Mouse (Mus musculus) embryonic facial prominence, embryonic 13.5 days (tissue): ENCODE data around the gene Gpr62. TPM values are rescaled to one million over a fixed set of nuclear protein-coding genes. Genes with fewer than 3 reads are reported as not detected.

ENCODE experiments used
- ATAC-seq: fragments of 200-750 bp; cut with Nextera tagmentation; 2 replicates; pipeline ENCODE4 v1.8.0; 2017; ENCODE audit warnings: low read depth; ENCODE audit not compliant: insufficient number of reproducible peaks, insufficient read depth, low FRiP score, low TSS enrichment
- H3K27ac ChIP-seq: fragments of 300-500 bp; sonication (generic); 2 replicates; pipeline ENCODE4 v1.5.1; 2015; ENCODE audit warnings: moderate library complexity, mild to moderate bottlenecking, inconsistent platforms
- H3K27me3 ChIP-seq: fragments of 300-500 bp; sonication (generic); 2 replicates; pipeline ENCODE4 v1.6.1; 2015; ENCODE audit warnings: mild to moderate bottlenecking, inconsistent platforms
- H3K36me3 ChIP-seq: fragments of 300-500 bp; sonication (generic); 2 replicates; pipeline ENCODE4 v1.6.1; 2015; ENCODE audit warnings: mild to moderate bottlenecking, inconsistent platforms
- H3K4me1 ChIP-seq: fragments of 300-500 bp; sonication (generic); 2 replicates; pipeline ENCODE4 v1.6.1; 2015; ENCODE audit warnings: inconsistent platforms
- H3K4me2 ChIP-seq: fragments of 300-500 bp; sonication (generic); 2 replicates; pipeline ENCODE4 v1.6.1; 2015; ENCODE audit warnings: moderate library complexity, mild to moderate bottlenecking, inconsistent platforms
- H3K4me3 ChIP-seq: fragments of 300-500 bp; sonication (generic); 2 replicates; pipeline ENCODE4 v1.5.1; 2015; ENCODE audit warnings: mild to moderate bottlenecking, inconsistent platforms
- H3K9ac ChIP-seq: fragments of 300-500 bp; sonication (generic); 2 replicates; pipeline ENCODE4 v1.6.1; 2015; ENCODE audit warnings: mild to moderate bottlenecking, inconsistent platforms
- H3K9me3 ChIP-seq: fragments of 300-500 bp; sonication (generic); 2 replicates; pipeline ENCODE4 v1.6.1; 2016; ENCODE audit warnings: inconsistent platforms
- whole genome bisulfite sequencing: fragments of 180-500 bp; shearing (Covaris S2); methylation state at CpG from one replicate; pipeline ENCODE4 v1.1.7; 2015; ENCODE audit warnings: mixed read lengths; 5-methylcytosine and 5-hydroxymethylcytosine counted together
- polyA plus RNA-seq: library from polyadenylated mRNA; unstranded; fragments of >200 nt; fragmentation: Nextera tagmentation; extraction: Ambion mirVana; gene quantifications from 2 replicates; pipeline ENCODE4 v1.2.1, GENCODE M21; 2015

Gene Gpr62
- polyA plus RNA-seq, 1 experiment from 2014 or later, result 0.53 TPM

- peak; percentile 22 for ATAC-seq
- peak overlapping the region; percentile 69 for H3K4me3 ChIP-seq
Observed at GRCm38 (mm10) chr9:106454071-106454761, 11.5 kb downstream of the Gpr62 start.

GRCm38 (mm10) chr9:106453271-106454070, 12.3 kb downstream of the Gpr62 start, which contains the start of gene Pcbp4:
Pcbp4 (plus strand) TSS chr9:106453291.
- H3K27me3 ChIP-seq, result no peaks in the 10 kb centered on the region
- H3K9me3 ChIP-seq, result no peaks in the 10 kb centered on the region
- H3K36me3 ChIP-seq, result peaks cover 11% of the 10 kb centered on the region; the same call in 1 of the 2 replicates
- H3K9ac ChIP-seq, result peak within 1 kb of the TSS; percentile 85
- peak; percentile 45 for ATAC-seq
- H3K4me2 ChIP-seq, result peak within 1 kb of the TSS; percentile 97
- WGBS, result under 1% methylated on average over 39 of the region's 74 CpGs
- peaks cover 91% of the 10 kb centered on the region for H3K4me1 ChIP-seq
- H3K27ac ChIP-seq, result peak within 1 kb of the TSS; percentile 92
- peak within 1 kb of the TSS; percentile 69 for H3K4me3 ChIP-seq

More at GRCm38 (mm10) chr9:106454071-106454761, 11.5 kb downstream of the Gpr62 start:
- H3K27me3 ChIP-seq, result no peaks in the 10 kb centered on the region
- peaks cover 11% of the 10 kb centered on the region; the same call in 1 of the 2 replicates for H3K36me3 ChIP-seq
- peak overlapping the region; percentile 97 for H3K4me2 ChIP-seq
- peak overlapping the region; percentile 85 for H3K9ac ChIP-seq
- 0% methylated on average over 13 of the region's 20 CpGs for WGBS
- peak overlapping the region; percentile 92 for H3K27ac ChIP-seq
- H3K4me1 ChIP-seq, result peaks cover 90% of the 10 kb centered on the region
- H3K9me3 ChIP-seq, result no peaks in the 10 kb centered on the region

GRCm38 (mm10) chr9:106452821-106453220, 12.9 kb downstream of the Gpr62 start:
- Histone ChIP-seq H3K4me3 (peak overlapping the region; percentile 69), H3K27ac (no peak overlapping the region; the same call in 1 of the 2 replicates), H3K27me3 (no peaks in the 10 kb centered on the region), H3K9me3 (no peaks in the 10 kb centered on the region), H3K36me3 (0 out of 2 replicates have a peak, but pooled peaks cover 5% of the 10 kb centered on the region), H3K4me1 (peaks cover 91% of the 10 kb centered on the region), H3K4me2 (peak overlapping the region; percentile 97), H3K9ac (peak overlapping the region; percentile 85; the same call in 1 of the 2 replicates)
- ATAC-seq, result no peak
- 0% methylated on average over 7 of the region's 7 CpGs for WGBS

- Histone ChIP-seq H3K27ac (peak overlapping the region; percentile 44; the same call in 1 of the 2 replicates), H3K27me3 (no peaks in the 10 kb centered on the region), H3K4me3 (peak overlapping the region; percentile 69; the same call in 1 of the 2 replicates), H3K9me3 (no peaks in the 10 kb centered on the region), H3K4me1 (peaks cover 89% of the 10 kb centered on the region), H3K4me2 (peak overlapping the region; percentile 97), H3K9ac (no peak overlapping the region), H3K36me3 (0 out of 2 replicates have a peak, but pooled peaks cover 5% of the 10 kb centered on the region)
- WGBS, result 28% methylated on average over 6 of the region's 6 CpGs
- no peak for ATAC-seq
Observed at GRCm38 (mm10) chr9:106452351-106452750, 13.4 kb downstream of the Gpr62 start.

- no peaks in the 10 kb centered on the region for H3K27me3 ChIP-seq
- peak overlapping the region; percentile 97; the same call in 1 of the 2 replicates for H3K4me2 ChIP-seq
- no peak overlapping the region for H3K4me3 ChIP-seq
- H3K4me1 ChIP-seq, result peaks cover 86% of the 10 kb centered on the region
- no peaks in the 10 kb centered on the region for H3K9me3 ChIP-seq
- 0 out of 2 replicates have a peak, but pooled peaks cover 5% of the 10 kb centered on the region for H3K36me3 ChIP-seq
- 0 out of 2 replicates have a peak overlapping the region, but pooled peaks have one; percentile 11 for H3K9ac ChIP-seq
- peak overlapping the region; percentile 44; the same call in 1 of the 2 replicates for H3K27ac ChIP-seq
- WGBS, result 44% methylated on average over 2 of the region's 2 CpGs
- ATAC-seq, result no peak
Observed at GRCm38 (mm10) chr9:106451899-106452298, 13.8 kb downstream of the Gpr62 start.

- H3K4me1 ChIP-seq, result peaks cover 86% of the 10 kb centered on the region
- 0 out of 2 replicates have a peak, but pooled peaks cover 5% of the 10 kb centered on the region for H3K36me3 ChIP-seq
- peak overlapping the region; percentile 68 for H3K27ac ChIP-seq
- H3K4me3 ChIP-seq, result no peak overlapping the region
- H3K27me3 ChIP-seq, result no peaks in the 10 kb centered on the region
- no peak for ATAC-seq
- 76% methylated on average over 11 of the region's 11 CpGs for WGBS
- H3K9me3 ChIP-seq, result no peaks in the 10 kb centered on the region
- H3K9ac ChIP-seq, result 0 out of 2 replicates have a peak overlapping the region, but pooled peaks have one; percentile 1
- peak overlapping the region; percentile 44; the same call in 1 of the 2 replicates for H3K4me2 ChIP-seq
Observed at GRCm38 (mm10) chr9:106451298-106451697, 14.4 kb downstream of the Gpr62 start.

- Histone ChIP-seq H3K36me3 (0 out of 2 replicates have a peak, but pooled peaks cover 5% of the 10 kb centered on the region), H3K9ac (no peak overlapping the region), H3K27me3 (no peaks in the 10 kb centered on the region), H3K4me1 (peaks cover 86% of the 10 kb centered on the region), H3K4me3 (peak overlapping the region; percentile 6; the same call in 1 of the 2 replicates), H3K9me3 (no peaks in the 10 kb centered on the region), H3K27ac (peak overlapping the region; percentile 68), H3K4me2 (peak overlapping the region; percentile 44)
- no peak for ATAC-seq
- 7% methylated on average over 9 of the region's 9 CpGs for WGBS
Observed at GRCm38 (mm10) chr9:106450661-106451060, 15.1 kb downstream of the Gpr62 start.

GRCm38 (mm10) chr9:106449947-106450346, 15.8 kb downstream of the Gpr62 start:
- peaks cover 83% of the 10 kb centered on the region for H3K4me1 ChIP-seq
- H3K9me3 ChIP-seq, result no peaks in the 10 kb centered on the region
- peak overlapping the region; percentile 68 for H3K27ac ChIP-seq
- H3K9ac ChIP-seq, result peak overlapping the region; percentile 33; the same call in 1 of the 2 replicates
- H3K36me3 ChIP-seq, result 0 out of 2 replicates have a peak, but pooled peaks cover 5% of the 10 kb centered on the region
- no peak for ATAC-seq
- H3K27me3 ChIP-seq, result no peaks in the 10 kb centered on the region
- no peak overlapping the region; the same call in 1 of the 2 replicates for H3K4me3 ChIP-seq
- peak overlapping the region; percentile 44 for H3K4me2 ChIP-seq
- WGBS, result 89% methylated on average over 8 of the region's 8 CpGs

- Histone ChIP-seq H3K9me3 (no peaks in the 10 kb centered on the region), H3K36me3 (0 out of 2 replicates have a peak, but pooled peaks cover 5% of the 10 kb centered on the region), H3K4me1 (peaks cover 75% of the 10 kb centered on the region), H3K4me3 (peak overlapping the region; percentile 56), H3K4me2 (peak overlapping the region; percentile 89), H3K27me3 (no peaks in the 10 kb centered on the region), H3K9ac (peak overlapping the region; percentile 80), H3K27ac (peak overlapping the region; percentile 81)
- WGBS, result under 1% methylated on average over 23 of the region's 23 CpGs
- ATAC-seq, result no peak; the same call in 1 of the 2 replicates
Observed at GRCm38 (mm10) chr9:106448498-106449031, 17.2 kb downstream of the Gpr62 start.

- Histone ChIP-seq H3K4me3 (peak overlapping the region; percentile 56), H3K9ac (peak overlapping the region; percentile 80; the same call in 1 of the 2 replicates), H3K36me3 (0 out of 2 replicates have a peak, but pooled peaks cover 5% of the 10 kb centered on the region), H3K4me1 (peaks cover 71% of the 10 kb centered on the region), H3K4me2 (peak overlapping the region; percentile 89), H3K9me3 (no peaks in the 10 kb centered on the region), H3K27me3 (no peaks in the 10 kb centered on the region), H3K27ac (peak overlapping the region; percentile 81)
- no peak; the same call in 1 of the 2 replicates for ATAC-seq
- WGBS, result 35% methylated on average over 9 of the region's 9 CpGs
Observed at GRCm38 (mm10) chr9:106447951-106448350, 17.8 kb downstream of the Gpr62 start.
